Mouse (Mus musculus): ENCODE measurements around the gene Scoc.

The Scoc gene

DNA sequence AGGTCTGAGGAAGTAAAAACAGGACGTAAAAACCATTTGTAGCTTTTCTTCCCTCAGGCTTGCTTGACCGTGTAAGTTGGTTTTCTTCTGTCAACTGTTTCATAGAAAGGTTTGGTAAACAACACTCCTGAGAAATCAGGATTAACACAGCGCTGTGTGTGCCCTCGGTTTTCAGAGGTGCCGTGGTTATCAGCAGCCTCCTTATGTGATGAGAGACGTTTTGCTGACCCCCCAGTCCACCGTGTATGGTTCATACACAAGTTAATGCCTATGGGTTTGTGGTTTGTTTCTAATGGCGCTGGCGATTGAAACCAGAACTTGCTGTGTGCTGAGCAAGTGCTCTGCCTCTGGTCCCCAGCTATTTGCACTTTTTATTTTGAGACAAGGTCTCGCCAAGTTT is 52.6 kb downstream of the Scoc start:
- DNase-seq (ENCODE audit: low spot score in 2 of 2): no peak

DNA sequence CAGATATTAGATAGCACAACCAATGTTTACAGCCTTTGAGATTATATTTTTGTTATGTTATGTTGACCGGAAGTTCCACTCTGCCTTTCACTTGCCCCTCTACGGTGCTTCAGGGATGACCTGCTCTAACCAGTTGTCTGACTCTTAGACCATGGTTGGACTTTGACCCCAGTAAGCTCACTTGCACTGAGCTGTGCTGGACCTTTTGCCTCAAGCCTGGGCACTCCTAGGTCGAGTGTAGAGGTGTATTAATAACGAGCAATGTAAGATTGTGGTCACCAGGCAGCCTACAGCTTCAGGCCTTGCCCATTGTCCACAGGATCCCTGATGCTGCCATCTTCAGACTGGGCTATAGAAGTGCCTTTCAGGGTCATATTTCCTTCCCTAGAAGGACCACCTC is 60.5 kb downstream of the Scoc start:
- DNase-seq (ENCODE audit: low spot score in 2 of 2): no peak

DNA sequence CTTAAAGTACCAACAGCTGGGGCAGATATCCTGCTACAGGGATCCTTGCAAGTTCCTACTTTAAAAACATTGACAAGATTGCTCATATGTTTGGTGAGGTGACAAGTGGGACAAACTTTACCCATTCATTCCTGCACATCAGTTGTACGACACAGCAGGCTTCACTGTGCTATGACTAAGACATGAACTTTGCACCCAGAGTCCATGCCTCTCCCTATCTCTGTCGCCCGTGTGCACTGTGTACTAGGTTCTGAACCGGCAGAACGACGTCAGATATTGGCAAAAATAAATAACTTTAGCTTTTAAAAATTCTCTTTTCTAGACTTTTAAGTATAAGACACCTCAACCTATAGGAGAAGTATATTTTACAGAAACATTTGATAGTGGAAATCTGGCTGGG is 61.5 kb downstream of the Scoc start:
- DNase-seq (ENCODE audit: low spot score in 2 of 2): no peak

DNA sequence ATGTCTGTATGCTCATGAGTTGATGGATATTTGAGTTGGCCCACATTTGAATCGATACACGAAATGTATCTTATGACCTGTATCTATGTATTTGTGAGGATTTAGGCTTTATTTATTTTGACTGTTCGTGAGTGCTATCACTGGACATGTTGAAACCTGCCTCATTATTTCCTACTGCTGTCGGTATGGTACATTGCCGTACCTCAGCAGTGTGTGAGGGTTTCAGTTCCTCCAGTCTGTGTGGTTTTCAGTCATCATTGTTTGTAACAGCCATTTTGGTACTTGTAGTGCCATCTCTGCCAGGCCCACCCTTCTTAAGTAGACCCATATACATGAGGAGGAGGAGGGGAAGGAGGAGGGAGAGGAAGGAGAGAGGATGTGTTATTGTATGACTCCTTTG is 63.9 kb downstream of the Scoc start:
- DNase-seq (ENCODE audit: low spot score in 2 of 2): no peak

DNA sequence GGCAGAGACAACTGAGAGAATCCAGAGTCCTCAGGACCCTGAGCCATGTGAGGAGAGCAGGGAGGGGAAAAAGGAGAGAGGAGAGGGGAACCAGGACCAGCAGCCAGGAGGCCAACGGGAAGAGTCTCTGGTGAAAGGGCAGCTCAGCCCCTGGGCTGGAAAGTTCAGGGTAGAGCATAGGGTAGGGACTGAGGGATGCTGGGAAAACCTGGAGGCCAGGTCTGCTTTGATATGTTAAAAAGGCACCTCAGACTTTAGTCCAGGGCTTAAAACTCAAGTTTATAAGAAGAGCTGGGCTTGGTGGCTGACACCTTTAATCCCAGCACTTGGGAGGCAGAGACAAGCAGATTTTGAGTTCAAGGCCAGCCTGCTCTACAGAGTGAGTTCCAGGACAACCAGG is 65.7 kb downstream of the Scoc start:
- no peak for DNase-seq (ENCODE audit: low spot score in 2 of 2)

DNA sequence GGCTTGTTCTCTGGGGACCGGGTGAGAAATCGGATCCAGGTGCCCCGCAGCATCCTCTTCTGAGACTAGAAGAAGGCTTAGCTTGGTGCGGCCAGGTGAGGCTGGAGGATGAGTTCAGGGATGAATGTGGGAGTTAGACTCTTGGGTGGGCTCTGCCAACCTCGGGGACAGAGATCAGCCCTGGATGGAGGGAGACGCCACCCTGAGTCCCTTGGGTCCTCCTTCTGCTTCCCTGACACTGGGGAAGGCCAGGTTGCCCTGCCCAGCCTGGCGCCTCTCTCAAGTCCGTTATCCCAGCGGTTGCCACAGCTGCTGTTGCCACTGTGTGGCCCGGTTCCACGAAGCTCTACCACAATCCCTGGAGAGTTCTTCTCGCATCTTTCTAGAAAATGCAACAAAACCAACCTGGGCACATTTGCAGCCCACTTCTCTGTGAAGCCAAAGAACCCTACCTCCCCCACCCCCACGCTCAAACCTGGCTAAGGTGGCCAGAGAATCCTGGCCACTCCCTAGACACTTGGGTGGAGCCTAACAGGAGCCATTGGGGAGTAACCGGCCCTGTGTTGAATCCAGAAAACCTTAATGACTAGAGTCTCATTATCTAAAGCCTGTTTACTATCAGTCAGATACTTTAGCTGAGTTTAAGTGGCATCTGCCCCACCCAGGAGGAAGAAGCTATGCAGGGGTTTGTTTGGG is 68.0 kb downstream of the Scoc start:
- peak in 1 of 2 experiments; percentile 4 for DNase-seq (ENCODE audit: low spot score in 2 of 2)

DNA sequence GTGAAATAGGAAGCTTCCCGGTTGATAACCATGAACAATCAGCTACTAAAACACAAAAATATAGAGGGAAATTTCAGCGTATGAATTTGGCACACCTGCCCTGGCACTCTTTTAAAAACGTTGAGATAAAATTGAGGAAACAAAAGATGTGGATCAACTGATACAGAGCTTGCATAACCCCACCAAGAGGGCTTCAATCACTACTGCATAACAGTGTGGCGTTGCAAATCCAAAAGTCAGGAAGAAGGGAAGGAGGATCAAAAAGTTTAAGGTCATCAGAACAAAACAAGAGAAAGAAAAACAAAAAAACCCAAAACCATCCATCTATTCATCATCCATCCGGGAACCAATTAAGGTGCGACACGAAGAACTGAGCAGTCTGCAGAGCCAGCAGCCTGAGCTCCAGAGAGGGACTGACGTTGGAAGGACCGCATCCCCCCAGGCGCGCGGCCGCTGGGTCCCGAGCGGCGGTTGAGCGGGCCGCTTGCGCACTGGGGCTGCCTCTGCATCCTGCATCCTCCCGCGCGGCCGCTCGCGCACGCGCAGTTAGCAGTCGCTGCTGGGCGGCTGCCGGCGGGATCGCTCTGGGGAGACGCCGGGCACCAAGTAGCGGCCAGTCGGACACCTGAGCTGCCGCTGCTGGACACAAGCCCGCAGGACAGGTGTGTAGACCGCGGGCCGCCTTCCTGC is 68.7 kb downstream of the Scoc start, which contains the start of gene Clgn:
Clgn (plus strand) TSS at position 552 of the 690 bp plus-strand sequence.
- DNase-seq (ENCODE audit: low spot score in 2 of 2): peak; percentile 43 to 65

DNA sequence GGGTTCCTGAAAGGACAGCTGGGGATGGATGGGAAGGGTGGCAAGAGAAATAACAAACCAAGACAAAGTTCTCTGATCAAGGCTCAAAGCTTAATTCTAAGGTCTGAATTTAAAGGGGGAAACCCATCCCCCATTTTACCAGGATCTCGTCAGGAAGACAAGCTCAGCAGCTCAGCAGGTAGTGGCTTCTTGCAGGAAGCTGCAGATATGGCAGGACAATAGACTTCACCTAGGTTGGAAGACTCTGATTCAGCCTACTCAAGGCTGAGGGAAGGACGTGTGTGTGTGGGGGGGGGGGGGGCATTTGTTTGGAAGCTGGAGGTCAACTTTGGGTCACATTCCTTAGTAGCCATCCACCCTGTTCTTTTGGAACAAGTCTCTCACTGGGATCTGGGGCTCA is 75.3 kb downstream of the Scoc start:
- no peak for DNase-seq (ENCODE audit: low spot score in 2 of 2)

DNA sequence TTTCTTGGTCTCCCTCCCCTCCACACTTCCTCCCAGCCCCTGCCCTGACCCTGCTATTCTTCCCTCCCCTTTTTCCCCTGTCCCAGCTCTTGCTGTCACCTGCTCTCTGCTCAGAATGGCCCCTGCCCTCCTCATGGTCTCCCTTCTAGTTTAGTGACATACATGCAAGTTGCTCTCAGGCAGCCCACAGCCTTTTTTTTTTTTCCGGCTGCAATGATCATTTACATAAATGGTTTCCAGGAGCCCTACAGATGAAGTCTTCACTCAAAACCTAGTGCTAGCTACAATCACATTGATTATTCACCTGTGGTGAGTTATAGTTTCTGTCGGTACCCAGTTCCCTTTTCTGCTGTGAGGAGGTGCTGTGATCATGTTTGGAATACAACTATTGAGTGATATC is 77.2 kb downstream of the Scoc start:
- no peak for DNase-seq (ENCODE audit: low spot score in 2 of 2)

DNA sequence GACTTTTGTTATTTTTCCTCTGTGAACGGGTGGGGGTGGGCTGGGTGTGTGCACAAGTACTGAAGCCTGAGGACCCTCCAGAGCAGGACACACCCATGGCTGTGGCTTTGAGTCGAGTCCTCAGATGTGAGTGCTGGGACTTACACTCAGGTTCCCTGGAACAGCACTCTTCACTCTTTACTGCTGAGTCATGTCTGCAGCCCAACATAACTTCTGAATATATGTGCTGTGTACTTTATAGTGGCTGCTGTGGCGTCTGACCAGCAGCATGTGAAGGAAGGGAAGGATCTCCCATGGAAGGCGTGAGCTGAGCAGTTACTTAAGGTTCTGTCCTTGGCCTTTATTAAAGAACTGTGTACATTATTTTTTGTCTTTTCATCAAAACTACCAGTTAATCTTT is 78.0 kb downstream of the Scoc start:
- no peak for DNase-seq (ENCODE audit: low spot score in 2 of 2)
